Mouse (Mus musculus): Measurements from ENCODE around the gene Spag7. TPM values are rescaled to one million over a fixed set of nuclear protein-coding genes. Genes with fewer than 3 reads are reported as not detected.
A peak's percentile ranks its signal among the peaks of the same experiment; 100 is the strongest.

Gene Spag7
- polyA plus RNA-seq, 1 experiment, result 76.0 TPM

- no peak for TF ChIP-seq CTCF (IDR thresholded peaks at IDR 0.05; ENCODE audit: borderline replicate concordance, extremely low read depth, insufficient read depth, insufficient read length)
- no peak for TF ChIP-seq POLR2A (IDR thresholded peaks at IDR 0.05; ENCODE audit: borderline replicate concordance, extremely low read depth, insufficient read depth, insufficient read length, poor library complexity, severe bottlenecking)
- no peak for DNase-seq (ENCODE audit: low read depth)
Observed at GRCm38 (mm10) chr11:70679894-70680293, 10.7 kb upstream of the Spag7 start.

GRCm38 (mm10) chr11:70679361-70679760 is 10.1 kb upstream of the Spag7 start:
- TF ChIP-seq CTCF (IDR thresholded peaks at IDR 0.05; ENCODE audit: borderline replicate concordance, extremely low read depth, insufficient read depth, insufficient read length), result no peak

GRCm38 (mm10) chr11:70678576-70678975 is 9.4 kb upstream of the Spag7 start:
- DNase-seq (ENCODE audit: low read depth), result no peak
- TF ChIP-seq POLR2A (IDR thresholded peaks at IDR 0.05; ENCODE audit: borderline replicate concordance, extremely low read depth, insufficient read depth, insufficient read length, poor library complexity, severe bottlenecking), result no peak
- TF ChIP-seq CTCF (IDR thresholded peaks at IDR 0.05; ENCODE audit: borderline replicate concordance, extremely low read depth, insufficient read depth, insufficient read length), result no peak

More at GRCm38 (mm10) chr11:70679361-70679760, 10.1 kb upstream of the Spag7 start:
- no peak for DNase-seq (ENCODE audit: low read depth)

- DNase-seq (ENCODE audit: low read depth), result no peak
- no peak for TF ChIP-seq POLR2A (IDR thresholded peaks at IDR 0.05; ENCODE audit: borderline replicate concordance, extremely low read depth, insufficient read depth, insufficient read length, poor library complexity, severe bottlenecking)
- TF ChIP-seq CTCF (IDR thresholded peaks at IDR 0.05; ENCODE audit: borderline replicate concordance, extremely low read depth, insufficient read depth, insufficient read length), result no peak
Observed at GRCm38 (mm10) chr11:70678092-70678491, 8.9 kb upstream of the Spag7 start.

- DNase-seq (ENCODE audit: low read depth), result no peak
Observed at GRCm38 (mm10) chr11:70674501-70674900, 5.3 kb upstream of the Spag7 start.

GRCm38 (mm10) chr11:70674014-70674413 is 4.8 kb upstream of the Spag7 start:
- TF ChIP-seq POLR2A (IDR thresholded peaks at IDR 0.05; ENCODE audit: borderline replicate concordance, extremely low read depth, insufficient read depth, insufficient read length, poor library complexity, severe bottlenecking) (no peak), CTCF (IDR thresholded peaks at IDR 0.05; ENCODE audit: borderline replicate concordance, extremely low read depth, insufficient read depth, insufficient read length) (no peak)
- no peak for DNase-seq (ENCODE audit: low read depth)

More at GRCm38 (mm10) chr11:70674501-70674900, 5.3 kb upstream of the Spag7 start:
- TF ChIP-seq POLR2A (IDR thresholded peaks at IDR 0.05; ENCODE audit: borderline replicate concordance, extremely low read depth, insufficient read depth, insufficient read length, poor library complexity, severe bottlenecking), result no peak

GRCm38 (mm10) chr11:70671333-70672047 is 2.3 kb upstream of the Spag7 start:
- TF ChIP-seq POLR2A (IDR thresholded peaks at IDR 0.05; ENCODE audit: borderline replicate concordance, extremely low read depth, insufficient read depth, insufficient read length, poor library complexity, severe bottlenecking), result no peak
- TF ChIP-seq CTCF (IDR thresholded peaks at IDR 0.05; ENCODE audit: borderline replicate concordance, extremely low read depth, insufficient read depth, insufficient read length), result no peak
- DNase-seq (ENCODE audit: low read depth), result no peak

- DNase-seq (ENCODE audit: low read depth), result peak; percentile 51
- TF ChIP-seq POLR2A (IDR thresholded peaks at IDR 0.05; ENCODE audit: borderline replicate concordance, extremely low read depth, insufficient read depth, insufficient read length, poor library complexity, severe bottlenecking) (no peak), CTCF (IDR thresholded peaks at IDR 0.05; ENCODE audit: borderline replicate concordance, extremely low read depth, insufficient read depth, insufficient read length) (no peak)
Observed at GRCm38 (mm10) chr11:70670483-70670882, 1.3 kb upstream of the Spag7 start.

GRCm38 (mm10) chr11:70669582-70670345 is 548 bp upstream of the Spag7 start:
- peak; percentile 85 for DNase-seq (ENCODE audit: low read depth)
- peak; percentile 61 for TF ChIP-seq CTCF (IDR thresholded peaks at IDR 0.05; ENCODE audit: borderline replicate concordance, extremely low read depth, insufficient read depth, insufficient read length)
- TF ChIP-seq POLR2A (IDR thresholded peaks at IDR 0.05; ENCODE audit: borderline replicate concordance, extremely low read depth, insufficient read depth, insufficient read length, poor library complexity, severe bottlenecking), result no peak

- DNase-seq (ENCODE audit: low read depth), result no peak
- TF ChIP-seq POLR2A (IDR thresholded peaks at IDR 0.05; ENCODE audit: borderline replicate concordance, extremely low read depth, insufficient read depth, insufficient read length, poor library complexity, severe bottlenecking) (no peak), CTCF (IDR thresholded peaks at IDR 0.05; ENCODE audit: borderline replicate concordance, extremely low read depth, insufficient read depth, insufficient read length) (no peak)
Observed at GRCm38 (mm10) chr11:70668335-70668770, 863 bp downstream of the Spag7 start.

- TF ChIP-seq CTCF (IDR thresholded peaks at IDR 0.05; ENCODE audit: borderline replicate concordance, extremely low read depth, insufficient read depth, insufficient read length) (no peak), POLR2A (IDR thresholded peaks at IDR 0.05; ENCODE audit: borderline replicate concordance, extremely low read depth, insufficient read depth, insufficient read length, poor library complexity, severe bottlenecking) (no peak)
- DNase-seq (ENCODE audit: low read depth), result no peak
Observed at GRCm38 (mm10) chr11:70667271-70668150, 1.7 kb downstream of the Spag7 start.

Data from brain, embryonic 14.5 days (tissue).